Mouse (Mus musculus) layer of hippocampus, adult 2 months (tissue): ENCODE data around the gene Pfpl. TPM values are rescaled to one million over a fixed set of nuclear protein-coding genes. Genes with fewer than 3 reads are reported as not detected.

ENCODE experiments used
- DNase-seq, 2 experiments: peaks; one replicate each; pipeline ENCODE4 v3.0.0; 2022; ENCODE audit warnings: low spot score in 2 of 2
- H3K27ac ChIP-seq: fragments of 200-600 bp; 2 replicates; pipeline ENCODE4 v1.8.1; 2022
- H3K4me3 ChIP-seq: fragments of 200-600 bp; 2 replicates; pipeline ENCODE4 v1.8.1; 2022; ENCODE audit warnings: mild to moderate bottlenecking
- CTCF ChIP-seq: fragments of 200-600 bp; conservative IDR thresholded peaks from 2 replicates; pipeline ENCODE4 v1.8.1; 2022; ENCODE audit warnings: antibody characterized with exemption, mild to moderate bottlenecking, moderate library complexity
- total RNA-seq, 2 experiments: library from RNA; stranded (reverse); gene quantifications; 2 replicates each; pipeline ENCODE4 v1.2.3; 2021

The Pfpl gene
- total RNA-seq, 2 experiments from 2014 or later: not detected

- Histone ChIP-seq H3K4me3 (no peak overlapping the region), H3K27ac (0 out of 2 replicates have a peak overlapping the region, but pooled peaks have one; percentile 36)
- no peak for DNase-seq
- TF ChIP-seq CTCF: no peak
Observed at GRCm38 (mm10) chr19:12472381-12472976, 44.8 kb downstream of the Pfpl start.

GRCm38 (mm10) chr19:12473201-12473641 lies 45.5 kb downstream of the Pfpl start:
- TF ChIP-seq CTCF: no peak
- no peak for DNase-seq
- Histone ChIP-seq H3K27ac (peak overlapping the region; percentile 36; the same call in 1 of the 2 replicates), H3K4me3 (no peak overlapping the region)

GRCm38 (mm10) chr19:12473951-12474350 lies 46.2 kb downstream of the Pfpl start:
- no peak for DNase-seq
- Histone ChIP-seq H3K27ac (peak overlapping the region; percentile 24; the same call in 1 of the 2 replicates), H3K4me3 (no peak overlapping the region)
- TF ChIP-seq CTCF: no peak

- DNase-seq: peak; percentile 87 to 88
- peak overlapping the region; percentile 92 for H3K27ac ChIP-seq
- H3K4me3 ChIP-seq: peak overlapping the region; percentile 14; the same call in 1 of the 2 replicates
- TF ChIP-seq CTCF: no peak
Observed at GRCm38 (mm10) chr19:12475380-12476250, 47.9 kb downstream of the Pfpl start.

- Histone ChIP-seq H3K27ac (peak overlapping the region; percentile 61), H3K4me3 (no peak overlapping the region)
- TF ChIP-seq CTCF: no peak
- no peak for DNase-seq
Observed at GRCm38 (mm10) chr19:12476721-12477270, 49.1 kb downstream of the Pfpl start.

GRCm38 (mm10) chr19:12478369-12478768 lies 50.7 kb downstream of the Pfpl start:
- no peak for TF ChIP-seq CTCF
- H3K4me3 ChIP-seq: no peak overlapping the region
- peak overlapping the region; percentile 32; the same call in 1 of the 2 replicates for H3K27ac ChIP-seq
- DNase-seq: no peak

Other genes starting within 250 kb of the Pfpl start
- not detected for gene Olfr1431, start 227.3 kb upstream of the Pfpl start, total RNA-seq
- not detected for gene Olfr1432, start 195.3 kb upstream of the Pfpl start, total RNA-seq
- gene Olfr262, start 186.2 kb upstream of the Pfpl start, total RNA-seq: not detected
- not detected for gene Olfr235, start 166.9 kb upstream of the Pfpl start, total RNA-seq
- gene Olfr1434, start 148.1 kb upstream of the Pfpl start, total RNA-seq: not detected
- gene Olfr1436, start 128.8 kb upstream of the Pfpl start, total RNA-seq: not detected
- not detected for gene Olfr1437, start 102.8 kb upstream of the Pfpl start, total RNA-seq
- not detected for gene Olfr1438-ps1, start 92.0 kb upstream of the Pfpl start, total RNA-seq
- gene Olfr1440, start 40.6 kb upstream of the Pfpl start, total RNA-seq: not detected
- not detected for gene Olfr1441, start 10.5 kb upstream of the Pfpl start, total RNA-seq
- gene Mpeg1, start 32.9 kb downstream of the Pfpl start, total RNA-seq: 1 to 10 TPM; 5.4 to 6.6 TPM
- gene Dtx4, start 73.5 kb downstream of the Pfpl start, total RNA-seq: 10 to 100 TPM; 32.5 to 35.9 TPM
- 1 to 10 TPM; 1.5 to 2.0 TPM for gene Fam111a, start 117.8 kb downstream of the Pfpl start, total RNA-seq
- gene Gm4952, start 172.1 kb downstream of the Pfpl start, total RNA-seq: not detected
- gene Glyat, start 205.4 kb downstream of the Pfpl start, total RNA-seq: under 1 TPM in 1 of 2 experiments, not detected in 1; 0.20 TPM
- gene Olfr1442, start 242.5 kb downstream of the Pfpl start, total RNA-seq: not detected